Mouse (Mus musculus): ENCODE measurements around the gene Teddm1b.

DNA sequence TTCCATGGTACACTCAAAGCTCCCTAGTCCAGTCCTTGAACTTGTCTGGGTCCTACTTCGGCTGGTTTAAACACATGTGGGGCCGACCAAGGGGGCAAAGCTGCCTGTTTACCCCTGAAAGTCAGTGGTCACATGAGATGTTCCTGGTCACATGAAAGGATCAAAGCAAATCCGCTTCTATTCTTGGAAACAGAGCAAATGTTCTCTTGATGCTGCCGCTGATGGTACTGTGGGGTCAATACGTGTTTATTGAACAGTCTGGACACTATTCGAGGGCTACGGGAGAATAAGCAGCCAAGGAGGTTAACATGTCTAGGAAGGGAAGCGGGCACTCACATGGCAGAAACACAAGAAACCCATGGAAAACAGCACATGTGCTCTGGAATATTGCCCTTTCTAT, 23.1 kb downstream of the Teddm1b start:
- no peak for TF ChIP-seq CTCF (IDR thresholded peaks at IDR 0.05; ENCODE audit: low read depth, low read length)
- TF ChIP-seq GATA1 (IDR thresholded peaks at IDR 0.05; ENCODE audit: borderline replicate concordance, low read length), result no peak
- no peak for TF ChIP-seq TAL1 (conservative IDR thresholded peaks at IDR 0.05; ENCODE audit: low read depth, low read length)
